Mouse (Mus musculus) olfactory bulb, adult 2 months (tissue): ENCODE measurements around the gene Cdc6.

Source experiments
- CTCF ChIP-seq: fragments of 200-500 bp; IDR thresholded peaks from 2 replicates; pipeline ENCODE4 v1.5.1; 2012; ENCODE audit warnings: low read depth, mild to moderate bottlenecking, low read length, moderate library complexity; ENCODE audit not compliant: insufficient read depth
- POLR2A ChIP-seq: fragments of 200-500 bp; IDR thresholded peaks from 2 replicates; pipeline ENCODE4 v1.6.1; 2012; ENCODE audit warnings: mild to moderate bottlenecking, low read depth, low read length, moderate library complexity; ENCODE audit not compliant: insufficient read depth

DNA sequence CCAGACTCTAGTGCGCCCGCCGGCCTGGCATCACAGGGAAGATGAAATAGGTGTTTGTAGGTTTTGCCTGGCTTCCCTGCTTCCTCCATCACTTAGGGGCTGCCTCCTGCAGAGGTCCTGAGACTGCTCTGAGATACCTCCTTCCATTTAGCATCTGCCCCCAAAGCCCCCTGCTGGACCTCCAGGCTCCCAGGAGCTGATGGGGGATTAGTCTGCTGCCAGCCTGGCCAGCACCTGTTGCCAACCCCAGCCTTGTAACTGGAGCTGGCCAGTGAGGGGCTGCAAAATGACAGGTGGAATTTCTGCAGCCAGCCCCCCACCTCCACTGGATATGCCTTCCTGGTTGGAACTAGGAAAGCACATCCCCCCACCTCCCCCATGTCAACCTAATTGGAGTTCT lies 33.2 kb downstream of the Cdc6 start:
- no peak for TF ChIP-seq CTCF
- no peak for TF ChIP-seq POLR2A
